Mouse (Mus musculus): ENCODE measurements around the gene Gpr83.
A peak's percentile ranks its signal among the peaks of the same experiment; 100 is the strongest.

The Gpr83 gene

GRCm38 (mm10) chr9:14859868-14860639, at the start of gene Gpr83:
Gpr83 (plus strand) TSS chr9:14860210.
- peak; percentile 23 to 31 for DNase-seq (ENCODE audit: low spot score in 2 of 2)

GRCm38 (mm10) chr9:14821396-14821795, 38.6 kb upstream of the Gpr83 start:
- no peak for DNase-seq (ENCODE audit: low spot score in 2 of 2)

GRCm38 (mm10) chr9:14824840-14825239, 35.2 kb upstream of the Gpr83 start:
- no peak for DNase-seq (ENCODE audit: low spot score in 2 of 2)

GRCm38 (mm10) chr9:14827875-14828274, 32.1 kb upstream of the Gpr83 start:
- no peak for DNase-seq (ENCODE audit: low spot score in 2 of 2)

- DNase-seq (ENCODE audit: low spot score in 2 of 2) = no peak
These were observed 28.0 kb upstream of the Gpr83 start for GRCm38 (mm10) chr9:14832046-14832445.

GRCm38 (mm10) chr9:14835335-14836075, 24.5 kb upstream of the Gpr83 start:
- DNase-seq (ENCODE audit: low spot score in 2 of 2) = no peak

GRCm38 (mm10) chr9:14839527-14839926, 20.5 kb upstream of the Gpr83 start:
- DNase-seq (ENCODE audit: low spot score in 2 of 2) = no peak

- no peak for DNase-seq (ENCODE audit: low spot score in 2 of 2)
These were observed 20.0 kb upstream of the Gpr83 start for GRCm38 (mm10) chr9:14839970-14840369.

- no peak for DNase-seq (ENCODE audit: low spot score in 2 of 2)
These were observed 17.9 kb upstream of the Gpr83 start for GRCm38 (mm10) chr9:14841878-14842761.

GRCm38 (mm10) chr9:14843311-14843857, 16.6 kb upstream of the Gpr83 start:
- DNase-seq (ENCODE audit: low spot score in 2 of 2) = no peak

- no peak for DNase-seq (ENCODE audit: low spot score in 2 of 2)
These were observed 16.1 kb upstream of the Gpr83 start for GRCm38 (mm10) chr9:14843901-14844300.

GRCm38 (mm10) chr9:14846428-14846827, 13.6 kb upstream of the Gpr83 start:
- no peak for DNase-seq (ENCODE audit: low spot score in 2 of 2)

- no peak for DNase-seq (ENCODE audit: low spot score in 2 of 2)
These were observed 11.6 kb upstream of the Gpr83 start for GRCm38 (mm10) chr9:14848267-14848935.

GRCm38 (mm10) chr9:14854585-14854984, 5.4 kb upstream of the Gpr83 start:
- no peak for DNase-seq (ENCODE audit: low spot score in 2 of 2)

GRCm38 (mm10) chr9:14856922-14857654, 2.9 kb upstream of the Gpr83 start:
- DNase-seq (ENCODE audit: low spot score in 2 of 2) = no peak

GRCm38 (mm10) chr9:14858170-14858706, 1.8 kb upstream of the Gpr83 start:
- DNase-seq (ENCODE audit: low spot score in 2 of 2) = no peak

GRCm38 (mm10) chr9:14858782-14859181, 1.2 kb upstream of the Gpr83 start:
- no peak for DNase-seq (ENCODE audit: low spot score in 2 of 2)

GRCm38 (mm10) chr9:14863126-14863525, 3.1 kb downstream of the Gpr83 start:
- no peak for DNase-seq (ENCODE audit: low spot score in 2 of 2)

- DNase-seq (ENCODE audit: low spot score in 2 of 2) = no peak
These were observed 4.7 kb downstream of the Gpr83 start for GRCm38 (mm10) chr9:14864726-14865125.

- DNase-seq (ENCODE audit: low spot score in 2 of 2) = peak; percentile 46 to 53
These were observed 6.9 kb downstream of the Gpr83 start for GRCm38 (mm10) chr9:14866957-14867356.
